Mouse (Mus musculus): ENCODE data around the gene Pygb. TPM values are rescaled to one million over a fixed set of nuclear protein-coding genes. Genes with fewer than 3 reads are reported as not detected.

Gene Pygb
- polyA plus RNA-seq, 1 experiment from 2014 or later: 102 TPM

GRCm38 (mm10) chr2:150851251-150851650, 64.7 kb downstream of the Pygb start:
- Histone ChIP-seq H3K9ac (no peak overlapping the region), H3K9me3 (no peaks in the 10 kb centered on the region), H3K36me3 (no peaks in the 10 kb centered on the region), H3K27me3 (no peaks in the 10 kb centered on the region), H3K4me1 (no peaks in the 10 kb centered on the region), H3K4me2 (no peak overlapping the region), H3K4me3 (no peak overlapping the region), H3K27ac (no peak overlapping the region)
- WGBS: 72% methylated on average over 9 of the region's 9 CpGs
- no peak for ATAC-seq (ENCODE audit: insufficient number of reproducible peaks, low FRiP score, low TSS enrichment, low read depth)

- H3K4me1 ChIP-seq: no peaks in the 10 kb centered on the region
- no peak overlapping the region for H3K27ac ChIP-seq
- ATAC-seq (ENCODE audit: insufficient number of reproducible peaks, low FRiP score, low TSS enrichment, low read depth): no peak
- H3K9ac ChIP-seq: no peak overlapping the region
- no peaks in the 10 kb centered on the region for H3K36me3 ChIP-seq
- no peak overlapping the region for H3K4me3 ChIP-seq
- H3K9me3 ChIP-seq: no peaks in the 10 kb centered on the region
- H3K4me2 ChIP-seq: no peak overlapping the region
- no peaks in the 10 kb centered on the region for H3K27me3 ChIP-seq
Measured at GRCm38 (mm10) chr2:150855186-150855585, 68.7 kb downstream of the Pygb start.

- Histone ChIP-seq H3K27me3 (no peaks in the 10 kb centered on the region), H3K9me3 (no peaks in the 10 kb centered on the region), H3K9ac (no peak overlapping the region), H3K4me1 (no peaks in the 10 kb centered on the region), H3K4me2 (no peak overlapping the region), H3K36me3 (no peaks in the 10 kb centered on the region), H3K27ac (no peak overlapping the region), H3K4me3 (no peak overlapping the region)
- no peak for ATAC-seq (ENCODE audit: insufficient number of reproducible peaks, low FRiP score, low TSS enrichment, low read depth)
- 77% methylated on average over 9 of the region's 9 CpGs for WGBS
Measured at GRCm38 (mm10) chr2:150858724-150859487, 72.4 kb downstream of the Pygb start.

- Histone ChIP-seq H3K4me1 (no peaks in the 10 kb centered on the region), H3K4me3 (no peak overlapping the region), H3K9me3 (no peaks in the 10 kb centered on the region), H3K9ac (no peak overlapping the region), H3K36me3 (no peaks in the 10 kb centered on the region), H3K4me2 (no peak overlapping the region), H3K27me3 (no peaks in the 10 kb centered on the region), H3K27ac (no peak overlapping the region)
- 71% methylated on average over 11 of the region's 11 CpGs for WGBS
- no peak for ATAC-seq (ENCODE audit: insufficient number of reproducible peaks, low FRiP score, low TSS enrichment, low read depth)
Measured at GRCm38 (mm10) chr2:150859709-150860470, 73.4 kb downstream of the Pygb start.

GRCm38 (mm10) chr2:150861128-150861527, 74.6 kb downstream of the Pygb start:
- no peak for ATAC-seq (ENCODE audit: insufficient number of reproducible peaks, low FRiP score, low TSS enrichment, low read depth)
- Histone ChIP-seq H3K9me3 (no peaks in the 10 kb centered on the region), H3K36me3 (no peaks in the 10 kb centered on the region), H3K27ac (no peak overlapping the region), H3K27me3 (no peaks in the 10 kb centered on the region), H3K4me1 (no peaks in the 10 kb centered on the region), H3K4me3 (no peak overlapping the region), H3K9ac (no peak overlapping the region), H3K4me2 (no peak overlapping the region)
- WGBS: 88% methylated on average over 2 of the region's 2 CpGs

GRCm38 (mm10) chr2:150867021-150867420, 80.5 kb downstream of the Pygb start:
- no peak for ATAC-seq (ENCODE audit: insufficient number of reproducible peaks, low FRiP score, low TSS enrichment, low read depth)
- Histone ChIP-seq H3K9ac (no peak overlapping the region), H3K9me3 (no peaks in the 10 kb centered on the region), H3K27me3 (no peaks in the 10 kb centered on the region), H3K4me2 (no peak overlapping the region), H3K4me3 (no peak overlapping the region), H3K4me1 (no peaks in the 10 kb centered on the region), H3K36me3 (no peaks in the 10 kb centered on the region), H3K27ac (no peak overlapping the region)
- WGBS: 93% methylated on average over 2 of the region's 2 CpGs

DNA sequence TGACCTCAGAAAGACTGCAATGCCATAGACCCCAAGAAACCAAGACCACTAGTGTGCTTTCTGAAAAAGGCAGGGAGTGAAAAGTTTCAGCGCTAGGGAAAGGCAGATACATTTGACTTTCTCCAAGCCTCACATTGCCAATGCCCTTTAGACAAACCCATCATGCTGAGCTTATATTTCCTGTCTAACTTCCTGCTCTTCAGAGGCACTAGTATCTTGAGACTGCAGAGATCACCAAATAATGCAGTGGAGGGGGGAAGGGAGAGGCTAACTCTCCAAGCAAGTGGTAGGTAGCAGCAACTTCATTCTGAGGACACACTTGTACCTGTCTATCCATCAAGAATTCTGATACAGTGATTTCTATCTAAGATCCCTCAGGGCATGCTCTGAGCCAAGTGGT, 82.9 kb downstream of the Pygb start:
- Histone ChIP-seq H3K27me3 (no peaks in the 10 kb centered on the region), H3K27ac (no peak overlapping the region), H3K4me1 (no peaks in the 10 kb centered on the region), H3K9me3 (no peaks in the 10 kb centered on the region), H3K36me3 (no peaks in the 10 kb centered on the region), H3K4me3 (no peak overlapping the region), H3K9ac (no peak overlapping the region), H3K4me2 (no peak overlapping the region)
- ATAC-seq (ENCODE audit: insufficient number of reproducible peaks, low FRiP score, low TSS enrichment, low read depth): no peak
- 91% methylated on average over 1 of the region's 1 CpGs for WGBS

DNA sequence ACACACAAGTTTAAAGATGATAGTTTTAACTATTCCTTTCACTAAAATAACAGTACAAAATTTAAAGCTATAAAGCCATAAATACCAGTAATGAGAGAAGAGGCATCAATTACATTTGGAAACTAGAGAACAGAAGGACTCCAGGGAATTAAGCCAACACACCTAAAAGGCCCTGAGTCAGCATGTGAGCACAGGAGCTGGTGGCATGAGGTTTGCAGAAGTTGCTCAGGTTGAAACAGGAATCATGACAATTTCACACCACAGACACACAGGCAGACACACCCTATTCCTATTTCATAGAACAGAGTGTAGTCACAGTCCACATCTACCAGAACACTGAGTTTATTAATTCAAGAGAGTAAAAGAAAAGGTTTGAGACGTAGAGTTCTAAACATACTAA, 88.0 kb downstream of the Pygb start:
- no peaks in the 10 kb centered on the region for H3K27me3 ChIP-seq
- H3K4me1 ChIP-seq: no peaks in the 10 kb centered on the region
- no peak overlapping the region for H3K9ac ChIP-seq
- no peak overlapping the region for H3K4me3 ChIP-seq
- 73% methylated on average over 1 of the region's 1 CpGs for WGBS
- no peaks in the 10 kb centered on the region for H3K9me3 ChIP-seq
- ATAC-seq (ENCODE audit: insufficient number of reproducible peaks, low FRiP score, low TSS enrichment, low read depth): no peak
- H3K4me2 ChIP-seq: no peak overlapping the region
- H3K36me3 ChIP-seq: no peaks in the 10 kb centered on the region
- H3K27ac ChIP-seq: no peak overlapping the region

- no peak for ATAC-seq (ENCODE audit: insufficient number of reproducible peaks, low FRiP score, low TSS enrichment, low read depth)
- WGBS: 95% methylated on average over 1 of the region's 1 CpGs
- H3K27ac ChIP-seq: no peak overlapping the region
Measured at GRCm38 (mm10) chr2:150875226-150875625, 88.7 kb downstream of the Pygb start.

DNA sequence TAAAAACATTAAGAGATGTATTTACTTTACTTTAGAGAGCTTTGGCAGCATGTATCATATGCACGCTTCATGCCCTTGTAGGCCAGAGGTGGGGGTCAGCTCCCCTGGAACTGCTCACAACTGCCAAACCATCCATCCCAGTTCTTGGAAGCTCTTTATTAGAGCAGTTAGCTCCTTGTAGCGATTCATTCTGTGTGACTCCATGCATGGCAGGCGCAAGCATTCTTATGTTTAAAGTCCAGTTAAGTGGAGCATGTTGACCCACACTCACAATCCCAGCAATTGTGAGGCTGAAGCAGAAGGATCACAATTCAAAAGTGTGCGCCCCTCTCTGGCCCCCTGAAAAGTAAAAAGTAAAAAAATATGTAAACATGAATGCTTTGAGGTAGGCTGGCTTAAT, 91.0 kb downstream of the Pygb start:
- H3K4me3 ChIP-seq: no peak overlapping the region
- H3K27me3 ChIP-seq: no peaks in the 10 kb centered on the region
- no peaks in the 10 kb centered on the region for H3K36me3 ChIP-seq
- WGBS: 94% methylated on average over 4 of the region's 4 CpGs
- no peak for ATAC-seq (ENCODE audit: insufficient number of reproducible peaks, low FRiP score, low TSS enrichment, low read depth)
- H3K9ac ChIP-seq: no peak overlapping the region
- no peak overlapping the region for H3K27ac ChIP-seq
- no peak overlapping the region for H3K4me2 ChIP-seq
- no peaks in the 10 kb centered on the region for H3K4me1 ChIP-seq
- H3K9me3 ChIP-seq: no peaks in the 10 kb centered on the region

More at GRCm38 (mm10) chr2:150875226-150875625, 88.7 kb downstream of the Pygb start:
- H3K9ac ChIP-seq: no peak overlapping the region
- no peaks in the 10 kb centered on the region for H3K36me3 ChIP-seq
- H3K9me3 ChIP-seq: no peaks in the 10 kb centered on the region
- no peaks in the 10 kb centered on the region for H3K4me1 ChIP-seq
- no peak overlapping the region for H3K4me3 ChIP-seq
- H3K4me2 ChIP-seq: no peak overlapping the region
- no peaks in the 10 kb centered on the region for H3K27me3 ChIP-seq
